Mouse (Mus musculus) testis, adult 2 months (tissue): ENCODE results near the gene Mucl3. TPM values are rescaled to one million over a fixed set of nuclear protein-coding genes. Genes with fewer than 3 reads are reported as not detected.
A peak's percentile ranks its signal among the peaks of the same experiment; 100 is the strongest.

Source experiments
- H3K27ac ChIP-seq: fragments of 200-500 bp; 2 replicates; pipeline ENCODE4 v1.5.1; 2012; ENCODE audit warnings: low read depth, low read length; ENCODE audit not compliant: control insufficient read depth, insufficient read depth
- H3K27me3 ChIP-seq: fragments of 200-500 bp; 2 replicates; pipeline ENCODE4 v1.6.1; 2012; ENCODE audit warnings: mild to moderate bottlenecking, low read length, moderate library complexity; ENCODE audit not compliant: control insufficient read depth, insufficient read depth
- H3K36me3 ChIP-seq: fragments of 200-500 bp; 2 replicates; pipeline ENCODE4 v1.6.1; 2012; ENCODE audit warnings: mild to moderate bottlenecking, low read length; ENCODE audit not compliant: control insufficient read depth, insufficient read depth
- H3K4me1 ChIP-seq: fragments of 200-500 bp; 2 replicates; pipeline ENCODE4 v1.6.1; 2012; ENCODE audit warnings: low read length; ENCODE audit not compliant: control insufficient read depth, insufficient read depth
- H3K4me3 ChIP-seq: fragments of 200-500 bp; 2 replicates; pipeline ENCODE4 v1.5.1; 2012; ENCODE audit warnings: low read depth, mild to moderate bottlenecking, low read length, moderate library complexity, mixed read lengths; ENCODE audit not compliant: control insufficient read depth
- CTCF ChIP-seq: fragments of 200-500 bp; IDR thresholded peaks from 2 replicates; pipeline ENCODE4 v1.5.1; 2012; ENCODE audit warnings: low read depth, mild to moderate bottlenecking, inconsistent platforms, low read length, moderate library complexity; ENCODE audit not compliant: control insufficient read depth, insufficient read depth, insufficient replicate concordance
- POLR2A ChIP-seq: fragments of 200-500 bp; IDR thresholded peaks from 2 replicates; pipeline ENCODE4 v1.6.1; 2012; ENCODE audit warnings: low read depth, mild to moderate bottlenecking, inconsistent platforms, low read length, moderate library complexity; ENCODE audit not compliant: control insufficient read depth
- polyA plus RNA-seq: library from polyadenylated mRNA; depleted of rRNA; stranded (reverse); fragments of >200 nt; gene quantifications from 2 replicates; pipeline ENCODE4 v1.2.3, GENCODE M21; 2012; rRNA removed

Gene Mucl3
- 0.10 and 0.11 TPM in 2 replicates for polyA plus RNA-seq

DNA sequence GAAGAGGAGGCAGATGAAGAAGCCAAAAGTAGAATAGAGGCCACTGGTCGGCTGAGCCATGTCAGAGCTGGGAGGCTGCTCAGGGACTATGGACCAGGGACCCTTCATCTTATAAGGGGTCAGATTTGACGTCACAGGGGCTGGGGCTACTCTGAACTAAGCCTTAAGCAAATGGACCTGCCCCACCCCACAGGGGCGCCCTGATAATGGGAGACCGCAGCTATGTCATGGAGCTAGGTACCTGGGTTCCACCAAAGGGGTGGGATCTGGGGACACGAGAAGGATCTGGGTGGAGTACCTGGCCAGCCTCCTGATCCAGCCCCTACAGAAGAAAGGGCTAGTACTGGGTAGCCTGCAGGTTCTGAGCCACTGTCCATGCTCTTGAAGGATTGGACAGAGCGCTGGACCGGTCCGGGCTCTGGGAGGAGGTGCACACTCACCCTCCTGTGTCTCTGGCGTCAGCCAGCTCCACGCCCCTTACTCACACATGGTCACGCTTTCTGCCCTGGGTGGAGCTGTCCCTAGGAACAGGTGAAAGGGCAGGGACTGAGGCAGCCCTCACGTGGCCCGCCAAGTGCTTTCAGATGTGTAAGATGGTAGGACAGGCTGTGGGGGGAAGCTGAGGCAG is at the start of gene Mucl3:
Gene Mucl3 (minus strand): TSS at position 87 of the 628 bp plus-strand sequence.
- H3K36me3 ChIP-seq: no peaks in the 10 kb centered on the region
- peaks cover 8% of the 10 kb centered on the region for H3K4me1 ChIP-seq
- no peak within 1 kb of the TSS for H3K27ac ChIP-seq
- H3K4me3 ChIP-seq: no peak within 1 kb of the TSS
- TF ChIP-seq POLR2A: no peak
- TF ChIP-seq CTCF: no peak
- H3K27me3 ChIP-seq: no peaks in the 10 kb centered on the region

DNA sequence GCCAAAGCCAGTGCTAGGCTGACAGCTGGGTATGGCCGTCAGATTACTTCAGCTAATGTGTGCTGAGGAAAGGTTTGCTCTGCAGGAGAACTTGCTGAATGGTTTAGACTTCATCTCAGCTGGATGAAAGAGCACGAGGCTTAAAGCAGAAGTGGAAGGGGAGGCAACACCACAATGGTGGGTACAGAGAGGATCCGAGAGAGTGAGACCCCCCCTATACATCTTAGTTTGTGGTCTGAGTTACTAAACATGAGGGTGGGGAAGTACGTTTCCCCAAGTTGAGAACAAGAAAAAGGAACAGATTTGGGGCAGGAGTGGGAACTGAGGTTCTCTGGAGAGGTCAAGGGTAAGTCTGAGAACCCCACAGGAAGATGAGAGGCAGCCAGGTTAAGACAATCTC is 48.9 kb upstream of the Mucl3 start:
- Histone ChIP-seq H3K27ac (no peak overlapping the region), H3K4me1 (peaks cover 1% of the 10 kb centered on the region), H3K36me3 (no peaks in the 10 kb centered on the region), H3K27me3 (no peaks in the 10 kb centered on the region), H3K4me3 (no peak overlapping the region)
- no peak for TF ChIP-seq POLR2A
- TF ChIP-seq CTCF: no peak

DNA sequence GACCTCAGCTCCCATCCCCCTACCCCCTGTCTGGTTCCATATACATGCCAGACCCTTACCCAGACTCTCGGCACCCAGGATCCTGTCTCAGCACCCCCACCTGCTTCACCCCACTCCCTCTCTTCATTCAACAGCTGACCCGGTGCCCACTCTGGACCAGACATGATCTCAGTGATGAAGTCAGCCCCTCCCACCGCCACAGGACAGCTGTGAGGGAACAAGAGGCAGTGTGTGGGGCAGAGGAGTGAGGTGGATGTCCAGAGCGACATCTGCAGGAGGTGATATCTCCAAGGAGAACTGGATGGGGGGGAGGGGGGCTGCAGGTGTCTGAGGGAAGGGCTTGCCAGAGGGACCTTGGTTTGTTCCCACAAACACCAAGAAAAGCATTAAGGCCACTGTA is 48.3 kb upstream of the Mucl3 start:
- Histone ChIP-seq H3K36me3 (no peaks in the 10 kb centered on the region), H3K27me3 (no peaks in the 10 kb centered on the region), H3K4me1 (no peaks in the 10 kb centered on the region), H3K4me3 (no peak overlapping the region), H3K27ac (no peak overlapping the region)
- TF ChIP-seq POLR2A: no peak
- TF ChIP-seq CTCF: no peak

DNA sequence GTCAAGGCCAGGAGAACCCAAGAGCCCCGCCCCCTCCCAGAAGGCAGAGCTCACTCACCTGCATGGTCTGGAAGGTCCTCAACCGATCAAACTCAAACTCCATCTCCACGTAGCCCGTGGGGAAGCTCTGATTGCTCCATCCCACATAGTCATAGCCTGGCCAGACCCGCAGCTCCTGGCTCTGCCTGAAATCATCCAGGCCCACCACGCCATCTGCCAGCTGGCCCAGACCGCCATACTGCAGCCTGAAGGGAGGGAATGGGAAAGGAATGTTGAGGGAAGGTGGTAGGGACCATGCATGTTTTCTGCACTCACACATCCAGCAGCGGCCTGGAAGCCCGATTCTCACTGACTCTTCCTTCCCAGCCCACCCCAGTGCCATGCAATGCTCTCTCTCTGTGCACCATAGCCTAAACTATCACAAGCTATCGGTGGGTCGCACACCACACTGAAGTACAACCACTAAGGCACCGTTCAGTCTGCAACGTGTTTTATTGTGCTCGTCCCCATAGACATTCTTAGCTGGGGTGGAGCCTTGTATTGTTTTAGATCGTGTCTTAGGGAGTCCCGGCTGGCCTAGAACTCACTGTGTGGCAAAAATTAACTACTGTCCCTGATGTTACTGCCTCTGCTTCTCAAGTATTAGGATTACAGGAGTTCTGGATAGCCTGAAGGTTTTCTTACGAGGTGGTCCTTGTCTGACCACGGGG is 46.6 kb upstream of the Mucl3 start:
- Histone ChIP-seq H3K36me3 (no peaks in the 10 kb centered on the region), H3K27ac (no peak overlapping the region), H3K27me3 (no peaks in the 10 kb centered on the region), H3K4me1 (peaks cover 2% of the 10 kb centered on the region), H3K4me3 (no peak overlapping the region)
- TF ChIP-seq CTCF (no peak), POLR2A (no peak)

DNA sequence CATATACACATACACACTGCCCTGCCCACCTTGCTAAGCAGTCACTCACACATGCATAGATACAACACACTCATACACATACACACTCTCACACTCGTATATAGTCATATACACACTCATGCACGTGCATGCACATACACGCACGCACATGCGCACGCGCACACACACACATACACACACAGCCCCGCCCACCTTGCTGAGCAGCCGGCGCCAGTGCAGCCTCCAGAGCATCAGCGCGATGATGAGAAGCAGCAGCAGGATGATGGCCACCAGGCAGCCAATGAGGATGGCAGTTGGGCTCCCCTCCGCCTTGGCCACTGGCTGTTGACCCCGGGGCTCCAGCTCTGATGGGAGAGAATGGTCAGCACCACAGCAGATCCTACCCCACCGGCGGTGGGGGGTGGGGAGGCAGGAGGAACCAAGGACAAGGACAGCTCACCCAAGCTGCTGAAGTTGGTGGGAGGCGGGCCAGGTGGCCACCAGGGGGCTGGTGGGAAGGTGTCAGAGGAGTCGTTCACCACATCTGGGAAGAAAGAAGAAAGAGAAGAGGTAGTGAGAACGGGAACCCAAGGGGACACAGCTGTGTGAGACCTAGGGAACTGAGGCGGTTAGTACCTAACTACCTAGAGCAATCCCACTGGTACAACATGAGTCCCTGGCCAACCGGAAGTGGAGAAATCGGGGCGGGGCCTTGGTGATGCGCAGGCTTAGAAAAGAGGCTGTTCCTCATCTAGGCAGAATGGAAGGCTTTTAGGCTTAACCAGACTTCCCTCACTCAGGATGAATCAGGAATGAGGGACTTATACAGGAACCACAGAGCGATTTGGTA is 45.1 kb upstream of the Mucl3 start:
- Histone ChIP-seq H3K27me3 (no peaks in the 10 kb centered on the region), H3K4me1 (peaks cover 4% of the 10 kb centered on the region), H3K36me3 (no peaks in the 10 kb centered on the region), H3K27ac (no peak overlapping the region), H3K4me3 (no peak overlapping the region)
- TF ChIP-seq POLR2A (no peak), CTCF (no peak)

- Histone ChIP-seq H3K36me3 (no peaks in the 10 kb centered on the region), H3K27me3 (no peaks in the 10 kb centered on the region), H3K4me3 (peak overlapping the region; percentile 8), H3K27ac (no peak overlapping the region), H3K4me1 (peaks cover 4% of the 10 kb centered on the region)
- no peak for TF ChIP-seq POLR2A
- TF ChIP-seq CTCF: no peak
These were observed 41.6 kb upstream of the Mucl3 start for GRCm38 (mm10) chr17:35685061-35685460.

DNA sequence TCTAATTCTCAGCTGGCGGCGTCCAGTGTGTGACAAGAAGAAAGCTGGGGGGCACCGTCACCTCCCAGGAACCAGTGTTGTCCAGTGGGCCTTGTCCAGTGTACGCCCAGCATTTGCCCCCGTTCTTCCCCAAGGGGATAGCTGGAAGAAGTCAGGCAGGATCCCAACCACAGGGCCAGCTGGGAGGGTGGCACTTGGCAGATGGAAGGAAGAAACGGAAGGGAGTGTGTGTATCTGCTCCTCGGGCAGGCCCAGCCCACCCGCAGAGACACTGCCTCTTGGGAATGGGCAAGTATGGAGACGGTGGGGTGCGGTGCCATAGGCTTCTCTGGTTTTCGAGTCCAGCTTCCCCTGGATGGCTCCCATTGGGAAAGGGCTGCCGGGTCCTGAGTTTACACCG is 38.5 kb upstream of the Mucl3 start:
- peaks cover 4% of the 10 kb centered on the region for H3K4me1 ChIP-seq
- no peak overlapping the region for H3K27ac ChIP-seq
- no peaks in the 10 kb centered on the region for H3K36me3 ChIP-seq
- no peak for TF ChIP-seq CTCF
- no peak for TF ChIP-seq POLR2A
- no peaks in the 10 kb centered on the region for H3K27me3 ChIP-seq
- H3K4me3 ChIP-seq: no peak overlapping the region
